Mouse (Mus musculus) cerebellum, adult 11 months (tissue): ENCODE data around the gene 1110059E24Rik.

Experiments
- DNase-seq: peaks from one replicate; pipeline ENCODE4 v3.0.0; 2022

1110059E24Rik gene

DNA sequence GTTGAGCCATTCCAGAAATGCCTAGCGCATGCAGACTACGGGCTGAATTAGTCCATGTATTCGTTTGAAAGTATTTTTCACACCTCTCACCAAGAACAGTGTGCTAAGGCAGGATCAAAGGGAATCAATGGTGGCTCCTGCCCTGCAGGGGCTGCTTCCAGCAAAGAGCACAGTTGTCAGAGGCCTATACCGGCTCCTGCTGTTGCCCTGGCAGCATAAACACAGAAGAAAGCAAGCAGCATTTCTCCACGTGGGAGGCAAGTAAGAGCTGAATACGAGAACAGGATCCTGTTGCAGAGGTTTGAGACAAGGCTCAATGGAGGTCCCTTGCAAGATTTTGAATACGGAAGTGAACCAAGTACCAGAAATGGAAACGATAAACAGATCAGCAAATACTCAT, 82.0 kb downstream of the 1110059E24Rik start:
- DNase-seq: no peak

DNA sequence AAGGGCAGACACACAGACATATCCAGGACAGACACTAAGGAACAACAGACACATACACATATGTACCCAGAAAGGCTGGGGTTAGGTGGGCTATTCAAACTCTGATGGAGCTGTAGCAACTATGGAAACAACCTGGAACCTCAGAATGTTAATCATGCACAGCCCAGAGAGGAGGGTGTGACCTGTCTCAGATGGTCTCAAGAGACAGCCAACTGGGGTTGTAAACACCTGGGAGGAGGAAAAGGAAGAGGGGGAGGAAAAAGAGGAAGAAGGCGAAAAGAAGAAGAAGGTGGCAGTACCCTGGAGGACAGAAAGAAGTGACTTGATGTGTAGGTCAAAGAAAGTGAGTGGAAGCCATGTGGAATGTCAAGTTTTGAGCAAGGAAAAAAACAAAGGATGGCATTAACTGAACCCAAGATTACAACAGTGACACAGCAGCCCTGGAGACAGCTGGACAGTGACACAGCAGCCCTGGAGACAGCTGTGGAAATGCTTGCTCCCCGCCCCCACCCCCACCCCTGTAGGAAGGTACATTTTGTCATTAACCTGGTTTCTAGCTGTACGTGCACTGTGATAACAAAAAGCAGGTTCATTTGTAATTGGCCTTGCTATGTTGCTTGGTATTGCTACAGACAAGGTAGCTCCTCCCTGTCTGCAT, 84.1 kb downstream of the 1110059E24Rik start:
- no peak for DNase-seq

DNA sequence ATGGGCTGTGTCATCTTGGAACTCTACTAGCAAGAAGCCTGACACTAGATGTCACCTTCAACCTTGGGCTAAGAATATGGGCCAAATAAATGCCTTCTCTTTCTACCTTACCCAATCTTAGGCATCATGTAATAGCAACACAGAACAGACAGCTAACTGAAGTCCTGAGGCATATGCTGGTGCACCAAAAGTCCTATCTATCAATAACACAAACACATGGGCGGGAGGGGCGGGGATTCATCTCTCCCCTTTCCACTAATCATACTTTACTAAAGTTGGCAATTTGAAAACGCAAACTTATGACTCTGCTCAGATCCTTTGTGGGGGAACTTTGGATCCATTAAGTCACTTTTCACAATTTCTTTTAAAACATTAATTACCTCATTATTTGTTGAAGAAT, 84.8 kb downstream of the 1110059E24Rik start:
- no peak for DNase-seq

DNA sequence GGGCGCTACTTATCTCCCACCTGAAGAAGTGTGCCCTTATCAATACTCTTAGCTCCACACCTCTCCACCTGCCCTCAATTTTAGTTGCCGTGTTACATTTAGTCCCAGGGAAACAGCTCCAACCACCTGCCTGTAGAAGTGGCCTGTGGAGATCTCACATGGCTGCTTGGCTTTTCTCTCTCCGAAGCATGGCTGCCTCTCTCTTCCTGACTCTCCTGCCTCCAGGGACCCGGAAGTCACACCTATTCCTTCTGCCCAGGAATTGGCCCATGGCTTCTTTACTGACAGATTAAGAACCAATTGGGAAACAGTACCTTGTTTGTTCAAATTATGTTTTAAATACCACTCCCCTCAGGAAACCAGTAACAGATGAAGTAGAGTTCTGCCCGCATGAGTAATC, 86.3 kb downstream of the 1110059E24Rik start:
- DNase-seq: no peak

DNA sequence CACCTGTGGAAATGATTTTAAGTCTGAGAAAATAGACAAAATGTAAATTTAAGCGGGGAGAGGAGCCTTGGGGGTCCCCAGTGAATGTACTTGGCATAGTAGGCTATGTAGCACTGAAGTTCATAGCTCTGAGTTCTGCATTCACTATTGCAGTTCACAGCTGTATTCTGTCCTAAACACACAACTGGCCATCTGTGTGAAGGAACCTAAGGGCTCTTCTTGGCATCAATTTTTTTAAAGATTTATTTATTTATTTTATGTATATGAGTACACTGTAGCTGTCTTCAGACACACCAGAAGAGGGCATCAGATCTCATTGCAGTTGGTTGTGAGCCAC, 88.3 kb downstream of the 1110059E24Rik start:
- DNase-seq: no peak

DNA sequence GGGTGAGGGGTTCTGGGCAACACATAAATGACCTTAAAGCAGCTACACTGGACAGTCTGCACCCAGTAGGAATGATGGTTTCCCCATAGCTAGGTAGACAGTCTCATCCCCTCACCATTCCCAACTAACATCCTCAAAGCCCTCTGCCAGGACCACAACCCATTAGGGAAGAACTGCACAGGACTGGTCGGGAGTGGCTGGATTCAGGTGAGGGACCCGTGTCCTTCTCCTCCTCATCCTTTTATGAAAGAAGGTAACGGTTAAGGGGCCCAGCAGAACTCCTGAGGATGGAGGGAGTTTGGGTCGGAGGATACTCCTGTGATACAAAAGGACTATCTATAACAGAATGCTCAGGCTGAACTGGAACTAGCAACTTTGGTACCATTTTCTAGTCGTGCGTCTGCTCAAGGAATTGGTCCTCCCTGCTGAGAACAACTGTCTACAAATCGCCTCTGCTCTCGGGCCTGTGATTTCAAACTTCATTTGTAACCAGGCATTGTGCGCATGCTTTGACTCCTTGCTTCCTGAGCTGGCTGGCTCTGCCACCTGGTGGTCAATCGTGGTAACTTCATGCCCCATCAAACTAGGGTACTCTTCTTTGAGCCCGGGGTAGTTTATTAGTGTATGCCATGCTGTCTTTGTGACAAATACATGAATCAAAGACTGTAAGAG, 88.9 kb downstream of the 1110059E24Rik start:
- peak; percentile 66 for DNase-seq

DNA sequence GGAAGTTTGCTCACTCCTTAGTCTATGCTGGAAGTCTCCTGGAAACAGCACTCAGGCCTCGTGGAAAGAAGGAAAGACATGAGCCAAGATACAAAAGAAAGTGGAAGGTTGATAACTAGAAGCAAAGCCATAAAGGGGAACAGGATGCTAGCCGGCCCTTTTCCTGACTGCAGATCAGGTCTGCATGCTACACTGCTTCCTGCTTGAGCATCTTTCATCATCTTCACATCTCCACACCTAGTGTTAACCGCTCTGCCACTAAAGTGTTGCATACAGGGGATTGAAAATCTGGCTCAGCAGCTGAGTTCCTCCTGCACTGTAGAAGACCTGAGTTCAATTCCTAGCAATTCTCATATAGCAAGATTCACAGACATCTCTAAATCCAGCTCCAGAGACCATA, 89.8 kb downstream of the 1110059E24Rik start:
- no peak for DNase-seq

DNA sequence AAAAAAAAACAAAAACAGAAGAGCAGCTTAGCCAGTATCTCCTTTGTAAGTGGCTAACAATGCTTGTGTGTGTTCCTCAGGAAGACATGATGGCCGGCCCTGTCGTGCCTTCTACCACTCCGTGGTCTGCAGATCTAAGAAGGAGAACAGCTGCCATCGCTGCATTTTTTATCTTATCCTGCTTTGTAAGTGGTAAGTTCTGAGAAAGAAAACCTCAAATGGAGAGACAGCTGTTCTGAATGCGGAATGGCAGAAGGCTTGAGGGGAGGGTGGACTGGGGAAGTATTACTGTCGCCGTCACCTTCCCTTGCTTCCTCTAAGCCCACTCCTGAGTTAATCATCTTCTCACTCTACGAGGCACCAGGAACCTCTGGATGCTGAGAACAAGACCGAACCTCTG, 100.0 kb downstream of the 1110059E24Rik start:
- DNase-seq: no peak

DNA sequence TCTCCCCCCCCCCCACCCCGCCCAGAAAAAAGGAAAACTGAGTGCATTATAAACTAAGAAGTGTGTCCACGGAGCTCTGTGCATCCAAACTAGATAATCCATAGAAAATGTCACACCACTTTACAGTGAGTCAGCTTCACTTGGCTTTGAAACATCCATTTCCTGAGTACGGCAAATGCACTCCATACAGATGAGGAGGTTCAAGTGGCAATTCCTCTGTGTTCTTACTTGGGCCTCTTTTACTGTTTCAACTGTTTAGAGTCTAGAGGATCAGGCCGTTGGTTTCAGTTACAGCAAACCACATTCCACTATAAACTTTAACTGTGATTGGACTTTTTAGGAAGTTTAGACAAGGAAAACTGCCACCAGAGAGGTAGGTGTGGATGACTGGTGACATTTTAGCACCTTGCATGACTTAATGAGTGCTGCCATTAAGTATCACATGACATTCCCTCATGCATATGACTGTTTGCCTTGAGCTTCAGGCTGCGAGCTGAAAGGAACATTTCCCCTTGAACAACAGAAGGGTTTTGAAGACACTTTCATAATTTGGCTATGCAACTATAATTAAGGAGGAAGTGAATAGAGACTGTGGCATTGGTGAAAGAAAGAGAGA, 100.7 kb downstream of the 1110059E24Rik start:
- DNase-seq: no peak

DNA sequence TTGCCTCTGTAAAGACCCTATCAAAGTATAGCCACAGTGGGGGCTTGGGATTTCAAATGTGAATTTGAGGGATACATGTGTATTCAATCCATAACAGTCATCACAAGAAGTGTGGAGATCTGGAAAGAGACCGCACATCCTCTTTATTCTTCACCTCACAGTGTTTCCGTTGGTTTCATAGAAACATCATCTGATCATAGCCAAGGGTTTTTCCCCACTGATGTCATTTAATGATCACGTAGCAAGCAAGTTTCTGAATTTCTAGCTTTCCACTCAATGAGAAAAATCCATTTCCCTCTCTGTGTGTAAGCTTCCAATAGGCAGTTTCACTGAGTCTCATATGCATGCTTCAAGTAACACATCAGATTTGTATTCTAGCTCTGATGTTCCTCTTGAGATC, 103.1 kb downstream of the 1110059E24Rik start:
- no peak for DNase-seq

DNA sequence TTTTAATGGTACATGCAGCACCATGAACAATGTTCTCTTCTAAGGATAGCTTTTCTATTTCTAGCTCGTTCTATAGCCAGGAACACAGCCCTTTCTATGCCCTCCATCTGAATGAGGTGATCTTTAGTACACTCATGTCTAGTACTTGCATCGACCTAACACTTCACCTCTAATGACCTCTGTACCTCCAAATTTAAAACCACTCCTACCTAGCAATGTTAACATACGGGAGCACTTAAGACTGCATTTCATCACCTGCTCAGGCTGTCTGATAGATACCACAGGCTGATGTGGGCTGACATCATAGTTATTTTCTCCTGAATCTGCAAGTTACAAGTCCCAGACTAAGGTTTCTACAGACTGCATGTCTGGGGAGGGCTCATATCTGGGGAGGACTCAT, 103.8 kb downstream of the 1110059E24Rik start:
- no peak for DNase-seq

DNA sequence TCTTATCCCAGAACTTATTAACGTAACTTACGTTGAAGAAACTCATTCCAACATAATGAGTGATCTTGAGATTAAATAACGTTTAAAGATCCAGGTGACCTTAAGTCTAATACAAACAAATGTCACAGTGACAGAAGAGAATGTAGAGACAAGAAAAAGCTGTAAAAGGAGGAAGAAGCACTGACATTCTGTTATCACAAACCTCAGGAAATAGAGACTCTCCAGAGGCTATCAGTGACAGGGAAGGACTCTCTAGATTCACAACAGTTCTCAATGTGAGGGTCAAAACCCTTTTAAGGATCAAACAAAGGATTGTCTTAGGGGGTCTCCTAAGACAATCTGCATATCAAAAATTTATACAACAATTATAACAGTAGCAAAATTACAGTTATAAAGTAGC, 115.7 kb downstream of the 1110059E24Rik start:
- DNase-seq: no peak
